Mouse (Mus musculus) liver, embryonic 11.5 days (tissue): ENCODE results near the gene Rnf123. TPM values are rescaled to one million over a fixed set of nuclear protein-coding genes. Genes with fewer than 3 reads are reported as not detected.

Experiments
- ATAC-seq: fragments of 200-750 bp; cut with Nextera tagmentation; replicated peaks from 2 replicates; pipeline ENCODE4 v1.8.0; 2017; ENCODE audit warnings: moderate number of reproducible peaks, mild to moderate bottlenecking, moderate TSS enrichment, moderate library complexity; ENCODE audit not compliant: low FRiP score
- DNase-seq: peaks from one replicate; pipeline ENCODE4 v3.0.0-alpha.2; 2017; ENCODE audit warnings: low spot score
- H3K27ac ChIP-seq: fragments of 300-500 bp; sonication (generic); 2 replicates; pipeline ENCODE4 v1.5.1; 2014; ENCODE audit warnings: mild to moderate bottlenecking, low read depth, low read length, control low read depth
- H3K27me3 ChIP-seq: fragments of 300-500 bp; sonication (generic); replicated peaks from 2 replicates; pipeline ENCODE4 v1.6.1; 2014; ENCODE audit warnings: low read length, mixed read lengths; ENCODE audit not compliant: control insufficient read depth, insufficient read depth
- H3K36me3 ChIP-seq: fragments of 300-500 bp; sonication (generic); 2 replicates; pipeline ENCODE4 v1.6.1; 2014; ENCODE audit warnings: mild to moderate bottlenecking, low read length, moderate library complexity, mixed read lengths; ENCODE audit not compliant: control insufficient read depth, insufficient read depth
- H3K4me1 ChIP-seq: fragments of 300-500 bp; sonication (generic); replicated peaks from 2 replicates; pipeline ENCODE4 v1.6.1; 2014; ENCODE audit warnings: low read length, mixed read lengths; ENCODE audit not compliant: control insufficient read depth, insufficient read depth
- H3K4me2 ChIP-seq: fragments of 300-500 bp; sonication (generic); 2 replicates; pipeline ENCODE4 v1.6.1; 2014; ENCODE audit warnings: mild to moderate bottlenecking, control low read depth, moderate library complexity
- H3K4me3 ChIP-seq: fragments of 300-500 bp; sonication (generic); 2 replicates; pipeline ENCODE4 v1.5.1; 2014; ENCODE audit warnings: low read depth, low read length, control low read depth
- H3K9ac ChIP-seq: fragments of 300-500 bp; sonication (generic); 2 replicates; pipeline ENCODE4 v1.6.1; 2014; ENCODE audit warnings: low read depth, low read length, control low read depth
- H3K9me3 ChIP-seq: fragments of 300-500 bp; sonication (generic); 2 replicates; pipeline ENCODE4 v1.6.1; 2016; ENCODE audit warnings: low read length, inconsistent platforms, mixed read lengths; ENCODE audit not compliant: control insufficient read depth
- WGBS: fragments of 180-500 bp; shearing (Covaris S2); extraction: QIAGEN DNeasy Blood & Tissue Kit; methylation state at CpG from one replicate; pipeline ENCODE4 v1.1.7; 2014; 5-methylcytosine and 5-hydroxymethylcytosine counted together
- polyA plus RNA-seq: library from polyadenylated mRNA; unstranded; fragments of >200 nt; fragmentation: Nextera tagmentation; extraction: Ambion mirVana; gene quantifications from 2 replicates; pipeline ENCODE4 v1.2.1, GENCODE M21; 2014

Gene Rnf123
- polyA plus RNA-seq, 1 experiment from 2014 or later, result 59.1 TPM

DNA sequence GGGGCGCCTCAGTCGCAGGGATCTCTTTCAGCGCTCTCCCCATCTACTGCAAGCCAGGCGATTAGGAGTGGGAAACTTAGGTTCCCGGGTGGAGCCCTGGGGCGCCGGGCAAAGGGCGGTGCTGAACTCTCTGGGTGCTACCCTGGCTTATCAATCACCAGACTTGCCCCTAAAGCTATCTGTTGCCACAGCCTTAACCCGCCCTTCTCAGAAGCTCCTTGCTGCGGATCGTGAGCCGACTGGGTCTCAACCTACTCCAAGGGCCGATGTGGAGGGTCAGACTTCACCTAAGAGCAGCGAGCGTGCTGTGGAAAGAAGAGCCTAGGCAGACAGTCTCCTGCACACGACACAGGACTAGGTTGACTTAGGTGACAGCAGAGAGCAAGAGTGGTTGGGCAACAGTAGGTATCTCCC lies 11.9 kb upstream of the Rnf123 start:
- Histone ChIP-seq H3K4me2 (peak overlapping the region; percentile 85), H3K36me3 (peaks cover 25% of the 10 kb centered on the region), H3K9me3 (no peaks in the 10 kb centered on the region), H3K9ac (peak overlapping the region; percentile 96), H3K27me3 (no peaks in the 10 kb centered on the region), H3K4me1 (peaks cover 40% of the 10 kb centered on the region), H3K4me3 (peak overlapping the region; percentile 92), H3K27ac (peak overlapping the region; percentile 99)
- WGBS, result 0% methylated on average over 16 of the region's 16 CpGs
- ATAC-seq (peak; percentile 90), DNase-seq (peak; percentile 77)

DNA sequence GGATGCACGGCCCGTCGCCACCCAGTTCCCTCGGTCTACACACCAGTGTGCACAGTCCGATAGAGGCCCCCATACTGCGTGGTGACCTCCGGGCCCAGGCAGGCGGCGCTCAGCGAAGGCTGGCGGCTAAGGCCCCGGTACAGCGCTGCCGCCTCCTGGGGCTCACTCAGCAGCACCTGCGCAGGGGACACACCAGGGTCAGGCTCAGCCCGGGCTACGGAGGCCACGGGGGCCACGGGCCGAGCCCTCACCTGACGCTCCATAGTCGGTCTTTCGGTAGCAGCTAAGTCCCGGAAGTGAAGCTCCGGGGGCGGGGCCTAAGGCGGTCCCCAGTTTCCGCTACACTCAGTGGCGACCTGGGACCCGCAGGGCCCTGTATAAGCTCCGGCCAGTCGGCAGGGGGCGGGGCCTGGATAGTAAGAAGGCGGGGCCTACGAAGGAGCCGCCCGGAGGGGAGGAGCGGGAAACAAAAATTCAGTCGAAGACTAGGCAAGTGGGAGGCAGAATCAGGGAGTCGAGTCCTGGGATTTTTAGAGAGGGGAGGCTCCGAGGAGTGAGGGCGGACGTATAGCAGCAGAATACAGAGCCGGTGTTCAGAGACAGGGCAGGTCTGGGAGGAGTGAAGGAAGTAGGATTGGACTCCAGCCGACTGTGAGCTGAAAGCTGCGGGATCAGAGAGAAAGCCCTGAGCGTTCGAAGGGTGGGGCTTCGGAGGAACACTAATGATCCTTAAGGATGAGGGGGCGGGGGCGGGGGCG lies 11.2 kb upstream of the Rnf123 start, which contains the start of gene Apeh:
Gene Apeh (minus strand): TSS at position 423 of the 758 bp plus-strand sequence.
- DNase-seq (peak; percentile 98), ATAC-seq (peak; percentile 85)
- peak within 1 kb of the TSS; percentile 92 for H3K4me3 ChIP-seq
- H3K4me1 ChIP-seq, result peaks cover 40% of the 10 kb centered on the region
- no peaks in the 10 kb centered on the region for H3K9me3 ChIP-seq
- peak within 1 kb of the TSS; percentile 85 for H3K4me2 ChIP-seq
- peak within 1 kb of the TSS; percentile 99 for H3K27ac ChIP-seq
- peaks cover 30% of the 10 kb centered on the region for H3K36me3 ChIP-seq
- WGBS, result under 1% methylated on average over 51 of the region's 52 CpGs
- H3K9ac ChIP-seq, result peak within 1 kb of the TSS; percentile 96
- no peaks in the 10 kb centered on the region for H3K27me3 ChIP-seq

DNA sequence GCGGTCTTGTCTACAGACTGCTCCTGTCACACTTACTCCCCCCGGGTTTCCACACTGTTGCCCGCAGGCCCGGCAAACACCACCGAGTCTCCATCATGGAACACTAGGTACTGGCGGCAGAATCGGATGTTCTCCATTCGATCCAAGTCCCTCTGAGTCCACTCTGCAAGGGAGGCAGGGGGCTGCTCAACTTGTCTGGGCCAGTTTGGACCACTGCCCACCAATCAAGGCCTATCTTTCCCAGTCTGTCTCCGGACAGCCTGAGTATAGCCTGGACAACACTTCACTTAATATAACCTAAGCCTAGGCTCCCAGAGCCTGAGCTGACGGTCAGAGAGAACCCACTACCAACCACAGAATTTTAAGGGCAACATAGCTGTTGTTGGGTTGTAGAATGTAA lies 10.4 kb upstream of the Rnf123 start:
- Histone ChIP-seq H3K4me2 (peak overlapping the region; percentile 85), H3K36me3 (peaks cover 37% of the 10 kb centered on the region), H3K4me3 (peak overlapping the region; percentile 92), H3K27me3 (no peaks in the 10 kb centered on the region), H3K9me3 (no peaks in the 10 kb centered on the region), H3K9ac (peak overlapping the region; percentile 96), H3K27ac (peak overlapping the region; percentile 99), H3K4me1 (peaks cover 40% of the 10 kb centered on the region)
- ATAC-seq (no peak), DNase-seq (no peak)
- 63% methylated on average over 10 of the region's 10 CpGs for WGBS

DNA sequence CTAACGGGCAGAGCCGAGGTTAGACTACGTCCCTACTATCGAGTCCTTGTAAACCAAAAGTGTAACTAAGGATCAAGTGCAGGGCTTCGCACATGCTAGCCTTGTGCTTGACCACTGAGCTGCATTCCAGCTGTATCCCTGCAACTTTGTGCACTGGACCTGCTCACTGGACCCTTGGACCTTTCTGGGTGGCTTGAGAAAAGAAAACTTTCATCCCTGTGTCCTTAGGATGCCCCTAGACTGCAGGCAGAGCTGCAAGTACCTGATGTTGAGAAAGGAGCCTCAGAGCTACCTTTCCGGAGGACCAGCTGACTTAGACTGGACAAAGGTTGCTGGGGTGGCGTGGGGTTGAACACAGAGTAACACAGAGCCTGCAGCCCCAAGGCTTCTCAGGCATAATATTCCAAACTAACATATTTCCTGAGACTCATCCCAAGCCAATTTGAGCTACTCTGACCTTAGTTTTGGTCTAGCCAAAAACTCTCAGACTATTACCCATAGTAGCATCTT lies 7.5 kb upstream of the Rnf123 start:
- DNase-seq, result no peak
- 92% methylated on average over 7 of the region's 7 CpGs for WGBS

DNA sequence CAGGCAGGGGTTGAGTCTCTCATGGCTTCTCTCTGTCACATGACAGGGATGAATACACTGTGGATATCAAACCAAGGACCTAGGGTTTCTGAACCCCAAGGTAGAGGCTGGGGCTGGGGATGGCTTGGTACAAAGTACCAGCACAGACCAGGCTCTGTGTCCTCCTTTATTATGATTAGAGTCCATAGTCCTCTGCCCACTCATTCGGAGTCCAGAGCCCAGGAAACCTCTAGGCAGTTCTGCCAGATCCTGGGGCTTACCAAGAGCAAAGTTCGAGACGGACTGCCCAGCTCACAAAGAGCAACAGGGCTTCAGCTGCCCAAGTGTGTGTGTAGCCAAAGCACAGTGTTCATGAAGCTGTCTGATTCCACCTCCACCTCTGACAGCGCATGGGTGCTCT lies 2.1 kb upstream of the Rnf123 start:
- Histone ChIP-seq H3K9ac (0 out of 2 replicates have a peak overlapping the region, but pooled peaks have one; percentile 38), H3K27ac (peak overlapping the region; percentile 83), H3K4me1 (peaks cover 50% of the 10 kb centered on the region), H3K27me3 (peaks cover 5% of the 10 kb centered on the region), H3K4me3 (no peak overlapping the region), H3K9me3 (no peaks in the 10 kb centered on the region), H3K36me3 (peaks cover 50% of the 10 kb centered on the region), H3K4me2 (peak overlapping the region; percentile 56; the same call in 1 of the 2 replicates)
- DNase-seq, result no peak
- no peak for ATAC-seq
- 92% methylated on average over 4 of the region's 4 CpGs for WGBS

More for the DNA sequence above, 7.5 kb upstream of the Rnf123 start:
- H3K27ac ChIP-seq, result no peak overlapping the region
- H3K27me3 ChIP-seq, result no peaks in the 10 kb centered on the region
- H3K4me2 ChIP-seq, result no peak overlapping the region
- no peak for ATAC-seq
- no peaks in the 10 kb centered on the region for H3K9me3 ChIP-seq
- H3K36me3 ChIP-seq, result peaks cover 58% of the 10 kb centered on the region
- H3K4me3 ChIP-seq, result no peak overlapping the region
- peaks cover 13% of the 10 kb centered on the region for H3K4me1 ChIP-seq
- 0 out of 2 replicates have a peak overlapping the region, but pooled peaks have one; percentile 7 for H3K9ac ChIP-seq

DNA sequence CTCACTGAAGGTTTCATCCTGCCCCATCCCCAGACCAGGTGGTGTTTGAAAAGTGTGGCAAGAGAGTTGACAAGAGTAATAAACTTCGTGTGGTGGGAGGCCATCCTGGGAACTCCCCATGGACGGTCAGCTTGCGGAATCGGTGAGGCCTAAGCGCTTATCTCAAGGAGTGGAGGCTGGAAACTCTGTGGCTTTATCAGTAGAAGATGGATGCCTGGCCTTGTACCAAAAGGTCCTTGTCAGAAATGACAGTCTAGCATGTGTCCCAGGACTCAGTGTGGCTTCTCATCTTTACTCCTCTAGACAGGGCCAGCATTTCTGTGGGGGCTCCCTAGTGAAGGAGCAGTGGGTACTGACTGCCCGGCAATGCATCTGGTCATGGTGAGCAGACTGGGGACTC lies 415 bp upstream of the Rnf123 start:
- Histone ChIP-seq H3K9ac (peak overlapping the region; percentile 50; the same call in 1 of the 2 replicates), H3K27ac (peak overlapping the region; percentile 83), H3K4me3 (0 out of 2 replicates have a peak overlapping the region, but pooled peaks have one; percentile 27), H3K4me1 (peaks cover 61% of the 10 kb centered on the region), H3K27me3 (peaks cover 5% of the 10 kb centered on the region), H3K9me3 (no peaks in the 10 kb centered on the region), H3K4me2 (peak overlapping the region; percentile 56), H3K36me3 (peaks cover 36% of the 10 kb centered on the region)
- ATAC-seq (no peak), DNase-seq (no peak)
- 47% methylated on average over 6 of the region's 6 CpGs for WGBS

DNA sequence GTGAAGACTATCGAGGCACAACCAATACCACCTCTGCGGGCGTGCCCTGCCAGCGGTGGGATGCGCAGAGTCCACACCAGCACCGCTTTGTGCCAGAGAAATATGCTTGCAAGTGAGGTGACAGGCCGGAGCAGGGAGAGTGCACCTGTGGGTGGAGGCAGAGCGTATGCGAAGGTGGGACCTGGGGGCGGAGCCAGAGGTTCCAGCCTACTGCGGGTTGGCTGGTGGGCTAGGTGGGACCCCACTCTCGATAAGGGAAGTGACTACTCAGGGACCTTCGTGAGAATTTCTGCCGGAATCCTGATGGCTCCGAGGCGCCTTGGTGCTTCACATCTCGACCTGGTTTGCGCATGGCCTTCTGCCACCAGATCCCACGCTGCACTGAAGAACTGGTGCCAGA lies 597 bp downstream of the Rnf123 start:
- 12% methylated on average over 19 of the region's 19 CpGs for WGBS
- Histone ChIP-seq H3K27me3 (peaks cover 5% of the 10 kb centered on the region), H3K9ac (peak overlapping the region; percentile 50), H3K9me3 (no peaks in the 10 kb centered on the region), H3K4me1 (peaks cover 69% of the 10 kb centered on the region), H3K27ac (peak overlapping the region; percentile 83), H3K4me2 (peak overlapping the region; percentile 56), H3K36me3 (peaks cover 30% of the 10 kb centered on the region), H3K4me3 (peak overlapping the region; percentile 27)
- no peak for ATAC-seq
- peak; percentile 62 for DNase-seq

DNA sequence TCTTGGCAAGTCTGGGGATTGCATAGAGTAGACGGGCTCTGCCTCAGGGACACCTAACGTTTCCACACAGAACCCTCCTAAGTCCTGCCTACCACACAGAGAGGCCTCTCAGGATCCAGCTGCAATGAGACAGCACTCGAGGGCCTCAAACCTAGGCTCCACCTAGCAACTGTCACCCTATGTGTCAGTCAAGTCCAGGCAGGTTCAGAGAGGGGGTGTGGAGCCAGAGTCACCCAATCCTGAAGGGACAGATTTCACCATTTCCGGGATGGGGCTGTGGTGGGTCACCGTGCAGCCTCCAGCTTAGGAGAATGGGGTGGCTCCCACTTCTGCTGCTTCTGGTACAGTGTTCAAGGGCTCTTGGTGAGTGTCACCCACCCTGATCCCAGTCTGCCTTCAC lies 3.0 kb downstream of the Rnf123 start, which contains the start of gene Mst1:
Gene Mst1 (plus strand): TSS at position 269 of the 400 bp plus-strand sequence.
- peaks cover 72% of the 10 kb centered on the region for H3K4me1 ChIP-seq
- peak within 1 kb of the TSS; percentile 95 for H3K9ac ChIP-seq
- H3K4me2 ChIP-seq, result peak within 1 kb of the TSS; percentile 97
- ATAC-seq (peak; percentile 85), DNase-seq (peak; percentile 57)
- H3K9me3 ChIP-seq, result no peaks in the 10 kb centered on the region
- peak within 1 kb of the TSS; percentile 100 for H3K27ac ChIP-seq
- peaks cover 15% of the 10 kb centered on the region for H3K36me3 ChIP-seq
- peaks cover 5% of the 10 kb centered on the region for H3K27me3 ChIP-seq
- peak within 1 kb of the TSS; percentile 79 for H3K4me3 ChIP-seq
- 51% methylated on average over 5 of the region's 5 CpGs for WGBS
